Mouse (Mus musculus) midbrain, embryonic 12.5 days (tissue): ENCODE results near the gene Mmel1. TPM values are rescaled to one million over a fixed set of nuclear protein-coding genes. Genes with fewer than 3 reads are reported as not detected.

Experiments used
- ATAC-seq: fragments of 200-750 bp; cut with Nextera tagmentation; 2 replicates; pipeline ENCODE4 v1.8.0; 2017; ENCODE audit warnings: low read depth, moderate TSS enrichment, moderate library complexity; ENCODE audit not compliant: low FRiP score
- H3K27ac ChIP-seq: fragments of 300-500 bp; sonication (generic); replicated peaks from 2 replicates; pipeline ENCODE4 v1.5.1; 2016; ENCODE audit warnings: mild to moderate bottlenecking
- H3K27me3 ChIP-seq: fragments of 300-500 bp; sonication (generic); 2 replicates; pipeline ENCODE4 v1.6.1; 2016; ENCODE audit warnings: mild to moderate bottlenecking
- H3K36me3 ChIP-seq: fragments of 300-500 bp; sonication (generic); 2 replicates; pipeline ENCODE4 v1.6.1; 2016
- H3K4me1 ChIP-seq: fragments of 300-500 bp; sonication (generic); 2 replicates; pipeline ENCODE4 v1.6.1; 2016
- H3K4me2 ChIP-seq: fragments of 300-500 bp; sonication (generic); replicated peaks from 2 replicates; pipeline ENCODE4 v1.6.1; 2016; ENCODE audit warnings: mild to moderate bottlenecking, moderate library complexity
- H3K4me3 ChIP-seq: fragments of 300-500 bp; sonication (generic); 2 replicates; pipeline ENCODE4 v1.5.1; 2016; ENCODE audit warnings: mild to moderate bottlenecking
- H3K9ac ChIP-seq: fragments of 300-500 bp; sonication (generic); replicated peaks from 2 replicates; pipeline ENCODE4 v1.6.1; 2016; ENCODE audit warnings: mild to moderate bottlenecking, moderate library complexity
- H3K9me3 ChIP-seq: fragments of 300-500 bp; sonication (generic); 2 replicates; pipeline ENCODE4 v1.6.1; 2016; ENCODE audit warnings: mild to moderate bottlenecking
- WGBS: fragments of 180-500 bp; shearing (Covaris S2); methylation state at CpG from one replicate; pipeline ENCODE4 v1.1.7; 2016; 5-methylcytosine and 5-hydroxymethylcytosine counted together
- polyA plus RNA-seq: library from polyadenylated mRNA; unstranded; fragments of >200 nt; fragmentation: Nextera tagmentation; extraction: Ambion mirVana; gene quantifications from 2 replicates; pipeline ENCODE4 v1.2.1, GENCODE M21; 2016

The Mmel1 gene
- polyA plus RNA-seq, 1 experiment from 2014 or later: 0.19 TPM

DNA sequence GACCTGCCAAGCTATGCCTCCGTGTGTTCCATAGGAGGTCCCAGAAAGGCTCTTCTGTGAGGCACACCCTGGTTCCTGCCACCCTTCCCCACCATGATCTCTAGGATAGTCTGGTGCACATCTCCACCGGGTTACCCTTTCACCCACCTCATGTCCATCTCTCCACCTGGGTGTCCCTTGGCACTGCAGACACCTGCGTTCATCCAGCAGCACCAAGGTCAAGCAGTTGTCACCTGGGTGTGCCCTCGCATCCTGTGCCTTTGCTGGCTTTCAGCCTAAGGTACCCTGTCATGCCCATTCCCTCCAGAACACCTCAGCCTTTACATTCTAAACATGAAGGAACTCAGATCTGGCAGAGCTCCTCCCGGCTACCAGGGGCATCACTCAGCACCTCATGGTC lies 3.0 kb upstream of the Mmel1 start:
- Histone ChIP-seq H3K27ac (no peak overlapping the region), H3K4me2 (no peak overlapping the region), H3K36me3 (no peaks in the 10 kb centered on the region), H3K4me1 (peaks cover 15% of the 10 kb centered on the region), H3K4me3 (no peak overlapping the region), H3K27me3 (peaks cover 39% of the 10 kb centered on the region), H3K9me3 (no peaks in the 10 kb centered on the region), H3K9ac (no peak overlapping the region)
- WGBS: 87% methylated on average over 5 of the region's 5 CpGs
- ATAC-seq: no peak

GRCm38 (mm10) chr4:154867257-154867656 lies 2.1 kb upstream of the Mmel1 start:
- H3K9me3 ChIP-seq: no peaks in the 10 kb centered on the region
- 91% methylated on average over 6 of the region's 6 CpGs for WGBS
- H3K9ac ChIP-seq: no peak overlapping the region
- ATAC-seq: no peak
- H3K36me3 ChIP-seq: no peaks in the 10 kb centered on the region
- H3K27ac ChIP-seq: no peak overlapping the region
- no peak overlapping the region for H3K4me3 ChIP-seq
- H3K4me2 ChIP-seq: no peak overlapping the region
- peaks cover 40% of the 10 kb centered on the region for H3K27me3 ChIP-seq
- H3K4me1 ChIP-seq: peaks cover 23% of the 10 kb centered on the region

GRCm38 (mm10) chr4:154870721-154871120 lies 1.3 kb downstream of the Mmel1 start:
- H3K36me3 ChIP-seq: no peaks in the 10 kb centered on the region
- 43% methylated on average over 4 of the region's 4 CpGs for WGBS
- peaks cover 44% of the 10 kb centered on the region for H3K27me3 ChIP-seq
- no peak overlapping the region for H3K4me3 ChIP-seq
- H3K9ac ChIP-seq: no peak overlapping the region
- H3K4me2 ChIP-seq: no peak overlapping the region
- ATAC-seq: no peak
- H3K9me3 ChIP-seq: no peaks in the 10 kb centered on the region
- H3K27ac ChIP-seq: no peak overlapping the region
- H3K4me1 ChIP-seq: peaks cover 9% of the 10 kb centered on the region

DNA sequence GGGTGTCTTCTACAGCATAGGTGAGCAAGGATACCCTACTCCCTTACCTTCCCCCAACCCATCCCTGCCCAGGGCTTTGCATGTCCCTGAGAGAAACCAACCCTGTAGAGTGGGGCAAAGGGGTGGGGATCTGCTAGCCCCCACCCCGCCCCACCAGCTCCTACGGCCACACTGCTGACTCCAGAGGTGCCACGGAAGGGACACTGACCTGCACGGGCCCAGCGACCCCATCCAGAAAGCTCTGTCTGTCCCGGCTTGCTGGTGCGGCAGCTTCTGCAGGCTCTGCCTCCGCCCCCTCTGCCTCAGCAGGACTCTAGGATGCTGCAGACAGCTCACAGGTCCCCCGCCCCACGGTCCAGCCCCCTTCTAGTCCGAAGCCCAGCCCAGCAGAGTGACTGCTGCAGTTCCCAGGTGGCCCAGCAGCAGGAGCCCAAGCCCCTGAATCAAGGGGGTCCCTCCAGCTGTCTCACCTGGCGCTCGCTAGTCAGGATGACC lies 2.4 kb downstream of the Mmel1 start:
- peak; percentile 70 for ATAC-seq
- H3K36me3 ChIP-seq: no peaks in the 10 kb centered on the region

GRCm38 (mm10) chr4:154873186-154873585 lies 3.8 kb downstream of the Mmel1 start:
- WGBS: 73% methylated on average over 6 of the region's 6 CpGs
- H3K9ac ChIP-seq: no peak overlapping the region
- no peaks in the 10 kb centered on the region for H3K9me3 ChIP-seq
- no peak for ATAC-seq
- H3K4me2 ChIP-seq: no peak overlapping the region
- H3K36me3 ChIP-seq: no peaks in the 10 kb centered on the region
- peaks cover 31% of the 10 kb centered on the region for H3K27me3 ChIP-seq
- no peak overlapping the region for H3K4me3 ChIP-seq
- peaks cover 11% of the 10 kb centered on the region for H3K4me1 ChIP-seq
- no peak overlapping the region for H3K27ac ChIP-seq

More for the DNA sequence above, 2.4 kb downstream of the Mmel1 start:
- H3K27ac ChIP-seq: no peak overlapping the region
- WGBS: 2% methylated on average over 13 of the region's 13 CpGs
- H3K4me2 ChIP-seq: peak overlapping the region; percentile 47
- peaks cover 40% of the 10 kb centered on the region for H3K27me3 ChIP-seq
- peak overlapping the region; percentile 19 for H3K4me3 ChIP-seq
- no peaks in the 10 kb centered on the region for H3K9me3 ChIP-seq
- H3K9ac ChIP-seq: peak overlapping the region; percentile 8; the same call in 1 of the 2 replicates
- peaks cover 9% of the 10 kb centered on the region for H3K4me1 ChIP-seq

DNA sequence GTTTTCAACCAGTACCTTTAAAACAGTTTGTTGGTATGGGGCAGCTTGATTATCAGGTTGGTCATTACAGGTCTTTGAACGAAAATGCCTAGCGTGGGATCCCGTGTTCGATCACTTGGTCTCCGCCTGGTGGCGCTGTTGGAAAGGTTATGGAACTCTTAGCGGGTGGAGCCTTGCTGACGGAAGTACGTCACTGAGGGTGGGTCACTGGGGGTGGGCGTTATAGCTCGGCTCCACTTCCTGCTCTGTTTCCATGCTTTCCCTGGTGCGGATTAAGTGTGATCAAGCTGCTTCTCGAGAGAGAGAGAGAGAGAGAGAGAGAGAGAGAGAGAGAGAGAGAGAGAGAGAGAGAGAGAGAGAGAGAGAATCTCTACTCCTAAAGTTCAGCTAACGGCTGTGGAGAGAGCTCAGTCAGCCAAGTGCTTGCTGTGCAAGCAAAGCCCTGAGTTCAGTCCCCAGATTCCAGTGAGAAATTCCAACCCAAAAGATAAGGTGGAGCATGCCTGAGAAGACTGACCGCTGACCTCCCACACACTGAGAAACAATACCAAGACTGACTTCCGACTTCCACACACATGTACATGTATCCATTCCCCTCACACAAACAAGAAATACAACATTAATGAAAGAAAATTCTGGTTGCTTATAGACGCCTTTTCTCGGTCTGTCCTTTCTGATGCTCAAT lies 8.6 kb downstream of the Mmel1 start:
- peak; percentile 96 for ATAC-seq
- H3K9ac ChIP-seq: peak overlapping the region; percentile 47
- peak overlapping the region; percentile 57 for H3K4me2 ChIP-seq
- peaks cover 21% of the 10 kb centered on the region for H3K27me3 ChIP-seq
- H3K4me3 ChIP-seq: peak overlapping the region; percentile 38
- peak overlapping the region; percentile 70 for H3K27ac ChIP-seq
- WGBS: 10% methylated on average over 18 of the region's 18 CpGs
- no peaks in the 10 kb centered on the region for H3K9me3 ChIP-seq
- H3K36me3 ChIP-seq: no peaks in the 10 kb centered on the region
- peaks cover 4% of the 10 kb centered on the region; the same call in 1 of the 2 replicates for H3K4me1 ChIP-seq

- WGBS: 89% methylated on average over 6 of the region's 6 CpGs
- no peak overlapping the region for H3K4me2 ChIP-seq
- H3K27me3 ChIP-seq: peaks cover 23% of the 10 kb centered on the region; the same call in 1 of the 2 replicates
- H3K4me3 ChIP-seq: no peak overlapping the region
- no peaks in the 10 kb centered on the region for H3K36me3 ChIP-seq
- H3K9me3 ChIP-seq: no peaks in the 10 kb centered on the region
- no peak overlapping the region for H3K9ac ChIP-seq
- ATAC-seq: no peak
- H3K27ac ChIP-seq: no peak overlapping the region
- peaks cover 4% of the 10 kb centered on the region; the same call in 1 of the 2 replicates for H3K4me1 ChIP-seq
Measured at GRCm38 (mm10) chr4:154880730-154881129, 11.3 kb downstream of the Mmel1 start.

- H3K4me3 ChIP-seq: no peak overlapping the region
- H3K4me2 ChIP-seq: no peak overlapping the region
- H3K36me3 ChIP-seq: no peaks in the 10 kb centered on the region
- no peak overlapping the region for H3K9ac ChIP-seq
- 32% methylated on average over 13 of the region's 14 CpGs for WGBS
- peaks cover 20% of the 10 kb centered on the region; the same call in 1 of the 2 replicates for H3K27me3 ChIP-seq
- no peaks in the 10 kb centered on the region for H3K9me3 ChIP-seq
- H3K4me1 ChIP-seq: peaks cover 4% of the 10 kb centered on the region; the same call in 1 of the 2 replicates
- ATAC-seq: no peak
- no peak overlapping the region for H3K27ac ChIP-seq
Measured at GRCm38 (mm10) chr4:154882014-154882659, 12.8 kb downstream of the Mmel1 start.

- H3K9me3 ChIP-seq: no peaks in the 10 kb centered on the region
- WGBS: 84% methylated on average over 11 of the region's 11 CpGs
- no peak overlapping the region for H3K4me2 ChIP-seq
- no peak overlapping the region for H3K27ac ChIP-seq
- H3K9ac ChIP-seq: no peak overlapping the region
- H3K4me1 ChIP-seq: no peaks in the 10 kb centered on the region
- peaks cover 20% of the 10 kb centered on the region; the same call in 1 of the 2 replicates for H3K27me3 ChIP-seq
- H3K4me3 ChIP-seq: no peak overlapping the region
- no peaks in the 10 kb centered on the region for H3K36me3 ChIP-seq
- ATAC-seq: no peak
Measured at GRCm38 (mm10) chr4:154885416-154885815, 16.0 kb downstream of the Mmel1 start.

DNA sequence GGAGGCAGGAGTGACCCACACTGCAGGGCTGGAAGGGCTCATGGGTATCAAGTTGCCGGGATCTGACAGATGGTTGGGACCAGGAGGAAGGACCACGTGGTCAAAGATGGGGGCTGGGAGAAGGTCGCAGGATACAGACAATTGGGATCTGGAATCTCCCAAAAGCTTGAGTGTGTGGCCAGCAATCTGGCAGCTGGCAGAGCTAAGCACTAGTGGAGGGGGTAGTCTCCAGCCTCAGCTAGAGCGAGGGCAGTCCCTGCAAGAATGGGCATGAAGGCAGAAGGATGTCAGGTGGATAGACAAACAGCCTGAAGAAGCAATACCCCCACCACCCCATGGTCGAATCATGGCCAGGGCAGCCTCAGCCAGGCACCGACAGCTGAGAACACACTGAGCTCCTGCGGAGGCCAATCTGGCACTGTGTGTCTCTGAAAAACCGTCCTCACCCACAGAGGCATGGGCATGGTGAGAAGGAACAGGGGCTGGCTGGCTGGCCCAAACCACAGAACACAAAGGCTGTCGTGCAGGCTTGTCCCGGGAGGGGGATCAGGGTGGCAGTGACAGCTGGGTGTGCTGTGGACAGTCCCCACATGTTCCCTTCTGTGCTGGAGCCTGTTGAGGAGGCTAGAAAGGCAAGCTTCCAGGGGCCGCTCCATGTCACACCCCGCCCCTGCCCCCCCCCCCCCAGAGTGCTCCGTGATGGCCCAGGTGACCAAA lies 17.6 kb downstream of the Mmel1 start:
- H3K4me2 ChIP-seq: no peak overlapping the region
- H3K4me3 ChIP-seq: no peak overlapping the region
- H3K27me3 ChIP-seq: peaks cover 9% of the 10 kb centered on the region; the same call in 1 of the 2 replicates
- ATAC-seq: no peak
- 71% methylated on average over 11 of the region's 13 CpGs for WGBS
- H3K4me1 ChIP-seq: no peaks in the 10 kb centered on the region
- H3K9ac ChIP-seq: no peak overlapping the region
- no peaks in the 10 kb centered on the region for H3K9me3 ChIP-seq
- peak overlapping the region; percentile 30; the same call in 1 of the 2 replicates for H3K27ac ChIP-seq
- no peaks in the 10 kb centered on the region for H3K36me3 ChIP-seq

DNA sequence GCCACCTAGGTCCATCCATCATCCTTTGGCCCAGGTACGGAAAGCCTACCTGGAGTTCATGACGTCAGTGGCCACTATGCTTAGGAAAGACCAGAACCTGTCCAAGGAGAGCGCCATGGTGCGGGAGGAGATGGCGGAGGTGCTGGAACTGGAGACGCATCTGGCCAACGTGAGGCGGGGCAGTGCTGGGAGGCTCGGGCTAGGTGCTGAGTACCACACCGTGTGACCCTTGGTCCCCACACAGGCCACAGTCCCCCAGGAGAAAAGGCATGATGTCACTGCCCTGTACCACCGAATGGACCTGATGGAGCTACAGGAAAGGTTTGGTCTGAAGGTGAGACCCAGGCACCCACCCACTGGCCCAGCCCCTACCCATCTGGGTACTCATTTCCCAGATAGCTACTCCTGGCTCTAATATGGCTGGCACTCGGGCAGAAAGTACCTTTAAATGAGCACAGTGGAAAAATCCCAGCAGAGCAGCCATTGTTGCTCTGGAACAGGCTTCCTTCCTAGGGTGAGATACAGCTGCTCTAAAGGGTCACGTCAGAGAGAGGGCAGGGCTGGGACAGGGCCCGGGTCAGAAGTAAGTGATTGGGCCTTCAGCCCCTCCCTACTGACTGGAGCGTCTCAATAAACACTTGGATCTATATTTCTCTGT lies 18.3 kb downstream of the Mmel1 start:
- H3K36me3 ChIP-seq: no peaks in the 10 kb centered on the region
- H3K27me3 ChIP-seq: 0 out of 2 replicates have a peak, but pooled peaks cover 8% of the 10 kb centered on the region
- WGBS: 86% methylated on average over 15 of the region's 15 CpGs
- H3K9me3 ChIP-seq: no peaks in the 10 kb centered on the region
- no peak overlapping the region for H3K4me2 ChIP-seq
- no peak overlapping the region for H3K9ac ChIP-seq
- no peaks in the 10 kb centered on the region for H3K4me1 ChIP-seq
- H3K4me3 ChIP-seq: no peak overlapping the region
- H3K27ac ChIP-seq: no peak overlapping the region
- no peak for ATAC-seq
